Mouse (Mus musculus): Measurements from ENCODE around the gene Dnah8.

The Dnah8 gene

GRCm38 (mm10) chr17:30662131-30662530 is 38.0 kb downstream of the Dnah8 start:
- no peak for DNase-seq (ENCODE audit: low read depth, low spot score)

- DNase-seq (ENCODE audit: low read depth, low spot score) = no peak
These were observed 39.0 kb downstream of the Dnah8 start for GRCm38 (mm10) chr17:30663170-30663569.

- no peak for DNase-seq (ENCODE audit: low read depth, low spot score)
These were observed 40.7 kb downstream of the Dnah8 start for GRCm38 (mm10) chr17:30664856-30665255.

GRCm38 (mm10) chr17:30672556-30672955 is 48.4 kb downstream of the Dnah8 start:
- no peak for DNase-seq (ENCODE audit: low read depth, low spot score)

- DNase-seq (ENCODE audit: low read depth, low spot score) = no peak
These were observed 48.9 kb downstream of the Dnah8 start for GRCm38 (mm10) chr17:30673023-30673422.

GRCm38 (mm10) chr17:30675021-30675740 is 51.0 kb downstream of the Dnah8 start:
- no peak for DNase-seq (ENCODE audit: low read depth, low spot score)

GRCm38 (mm10) chr17:30678523-30678922 is 54.4 kb downstream of the Dnah8 start:
- no peak for DNase-seq (ENCODE audit: low read depth, low spot score)

- no peak for DNase-seq (ENCODE audit: low read depth, low spot score)
These were observed 55.5 kb downstream of the Dnah8 start for GRCm38 (mm10) chr17:30679612-30680011.

GRCm38 (mm10) chr17:30681604-30682003 is 57.5 kb downstream of the Dnah8 start:
- DNase-seq (ENCODE audit: low read depth, low spot score) = peak; percentile 80

GRCm38 (mm10) chr17:30690181-30690580 is 66.0 kb downstream of the Dnah8 start:
- no peak for DNase-seq (ENCODE audit: low read depth, low spot score)

GRCm38 (mm10) chr17:30691481-30691880 is 67.3 kb downstream of the Dnah8 start:
- DNase-seq (ENCODE audit: low read depth, low spot score) = no peak

- DNase-seq (ENCODE audit: low read depth, low spot score) = no peak
These were observed 70.1 kb downstream of the Dnah8 start for GRCm38 (mm10) chr17:30694281-30694680.

GRCm38 (mm10) chr17:30714732-30715131 is 90.6 kb downstream of the Dnah8 start:
- DNase-seq (ENCODE audit: low read depth, low spot score) = no peak

- no peak for DNase-seq (ENCODE audit: low read depth, low spot score)
These were observed 94.0 kb downstream of the Dnah8 start for GRCm38 (mm10) chr17:30718197-30718596.

GRCm38 (mm10) chr17:30719031-30719430 is 94.9 kb downstream of the Dnah8 start:
- DNase-seq (ENCODE audit: low read depth, low spot score) = no peak

- DNase-seq (ENCODE audit: low read depth, low spot score) = no peak
These were observed 103.6 kb downstream of the Dnah8 start for GRCm38 (mm10) chr17:30727788-30728187.

GRCm38 (mm10) chr17:30732736-30733135 is 108.6 kb downstream of the Dnah8 start:
- DNase-seq (ENCODE audit: low read depth, low spot score) = no peak

GRCm38 (mm10) chr17:30734770-30735169 is 110.6 kb downstream of the Dnah8 start:
- no peak for DNase-seq (ENCODE audit: low read depth, low spot score)

- DNase-seq (ENCODE audit: low read depth, low spot score) = no peak
These were observed 111.3 kb downstream of the Dnah8 start for GRCm38 (mm10) chr17:30735454-30735853.

GRCm38 (mm10) chr17:30737797-30738196 is 113.6 kb downstream of the Dnah8 start:
- DNase-seq (ENCODE audit: low read depth, low spot score) = peak; percentile 60

- no peak for DNase-seq (ENCODE audit: low read depth, low spot score)
These were observed 115.6 kb downstream of the Dnah8 start for GRCm38 (mm10) chr17:30739769-30740168.

GRCm38 (mm10) chr17:30743947-30744346 is 119.8 kb downstream of the Dnah8 start:
- DNase-seq (ENCODE audit: low read depth, low spot score) = no peak
